Mouse (Mus musculus) liver, adult 2 months (tissue): ENCODE data around the gene Kdm8.

Experiments
- CTCF ChIP-seq: fragments of 200-500 bp; IDR thresholded peaks from 2 replicates; pipeline ENCODE4 v1.5.1; 2011; ENCODE audit warnings: low read depth, low read length, control low read depth
- POLR2A ChIP-seq: fragments of 200-500 bp; IDR thresholded peaks from 2 replicates; pipeline ENCODE4 v1.6.1; 2011; ENCODE audit warnings: low read length, control low read depth; ENCODE audit not compliant: insufficient read depth; ENCODE audit errors: extremely low read depth

DNA sequence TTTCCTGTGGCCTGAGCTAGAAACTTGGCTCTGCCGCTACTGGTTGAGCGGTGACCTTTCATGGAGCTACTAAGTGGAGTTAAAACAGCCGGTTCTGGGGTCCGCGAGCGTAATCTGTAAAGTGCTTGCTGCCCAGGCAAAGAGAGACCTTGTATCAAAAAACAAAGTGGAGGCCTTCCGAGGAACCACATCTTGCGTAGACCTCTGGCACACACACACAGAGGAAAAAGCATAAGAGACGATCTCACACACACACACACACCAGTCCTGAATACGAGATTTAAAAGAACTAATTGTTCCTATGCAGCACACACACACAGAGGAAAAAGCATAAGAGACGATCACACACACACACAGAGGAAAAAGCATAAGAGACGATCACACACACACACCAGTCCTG is 47.3 kb downstream of the Kdm8 start:
- TF ChIP-seq CTCF, result no peak
- TF ChIP-seq POLR2A, result no peak
